8 mouse cellular contexts compared by ENCODE assay signal in genomic region chr14:30653943-30654659, GRCm38 (mm10). TPM values are rescaled to one million over a fixed set of nuclear protein-coding genes. Genes with fewer than 3 reads are reported as not detected.
DNase-seq lines count a peak whose midpoint lies in the region; ATAC-seq lines count a peak whose summit lies in the region.

Rft1 (plus strand) TSS chr14:30654360.

- peak; percentile 88 for DNase-seq in adipocyte (ENCODE audit: low spot score)
- DNase-seq in embryo, embryonic 10 days (ENCODE audit: low spot score), result peak; percentile 98
- DNase-seq in gastrocnemius, postnatal 10 days, result peak; percentile 100
- DNase-seq in induced T-regulatory cell, adult 2 months (ENCODE audit: low read depth), result peak; percentile 98
- peak; percentile 88 to 98 for DNase-seq in left cerebral cortex, adult 9 months (ENCODE audit: low spot score in 2 of 2)
- DNase-seq in right cerebral cortex, postnatal 14 days, result peak; percentile 99
- peak; percentile 98 to 99 for DNase-seq in urinary bladder, postnatal 36 days (ENCODE audit: low spot score in 2 of 2)

- peak; percentile 92 for ATAC-seq in megakaryocyte progenitor cell, adult 5-6 weeks (replicated peaks; ENCODE audit: poor library complexity)

RNA-seq across cellular contexts. Expression of gene Rft1, which starts in this region (rescaled TPM):
- 1 to 10 TPM; 6.4 to 7.3 TPM for total RNA-seq in gastrocnemius, postnatal 10 days (2021)
- 12.3 and 12.7 TPM in 2 replicates for total RNA-seq in megakaryocyte progenitor cell, adult 5-6 weeks (2015)
- total RNA-seq in megakaryocyte progenitor cell, adult 5-6 weeks (2017), result 13.0 and 16.5 TPM in 2 replicates

Comparison
In these comparisons a context has a peak if more than half of its experiments do, and no peak if none do; other contexts are left out.
1. Peak in every context shown above with its lines: DNase-seq and ATAC-seq.